Mouse (Mus musculus) hindbrain, embryonic 11.5 days (tissue): ENCODE results near the gene Clcnka. TPM values are rescaled to one million over a fixed set of nuclear protein-coding genes. Genes with fewer than 3 reads are reported as not detected.

Experiments
- ATAC-seq: fragments of 200-750 bp; cut with Nextera tagmentation; 2 replicates; pipeline ENCODE4 v1.8.0; 2017; ENCODE audit warnings: mild to moderate bottlenecking, moderate TSS enrichment, moderate library complexity; ENCODE audit not compliant: low FRiP score
- DNase-seq: peaks from one replicate; pipeline ENCODE4 v3.0.0-alpha.2; 2015; ENCODE audit warnings: low spot score
- H3K27ac ChIP-seq: fragments of 300-500 bp; sonication (generic); 2 replicates; pipeline ENCODE4 v1.5.1; 2014; ENCODE audit warnings: mild to moderate bottlenecking, low read depth, low read length
- H3K27me3 ChIP-seq: fragments of 300-500 bp; sonication (generic); 2 replicates; pipeline ENCODE4 v1.6.1; 2014; ENCODE audit warnings: mild to moderate bottlenecking, low read length, moderate library complexity, mixed read lengths; ENCODE audit not compliant: control insufficient read depth, insufficient read depth
- H3K36me3 ChIP-seq: fragments of 300-500 bp; sonication (generic); 2 replicates; pipeline ENCODE4 v1.6.1; 2014; ENCODE audit warnings: mild to moderate bottlenecking, low read length, moderate library complexity, mixed read lengths; ENCODE audit not compliant: control insufficient read depth, insufficient read depth
- H3K4me1 ChIP-seq: fragments of 300-500 bp; sonication (generic); replicated peaks from 2 replicates; pipeline ENCODE4 v1.6.1; 2014; ENCODE audit warnings: low read length, mixed read lengths; ENCODE audit not compliant: control insufficient read depth, insufficient read depth
- H3K4me2 ChIP-seq: fragments of 300-500 bp; sonication (generic); replicated peaks from 2 replicates; pipeline ENCODE4 v1.6.1; 2014; ENCODE audit warnings: mild to moderate bottlenecking, low read depth, low read length
- H3K4me3 ChIP-seq: fragments of 300-500 bp; sonication (generic); 2 replicates; pipeline ENCODE4 v1.5.1; 2014; ENCODE audit warnings: low read depth, low read length
- H3K9ac ChIP-seq: fragments of 300-500 bp; sonication (generic); 2 replicates; pipeline ENCODE4 v1.6.1; 2014; ENCODE audit warnings: low read depth, low read length
- H3K9me3 ChIP-seq: fragments of 300-500 bp; sonication (generic); 2 replicates; pipeline ENCODE4 v1.6.1; 2016; ENCODE audit warnings: low read length; ENCODE audit not compliant: control insufficient read depth
- WGBS: fragments of 180-500 bp; shearing (Covaris S2); extraction: QIAGEN DNeasy Blood & Tissue Kit; methylation state at CpG from one replicate; pipeline ENCODE4 v1.1.7; 2014; 5-methylcytosine and 5-hydroxymethylcytosine counted together
- polyA plus RNA-seq: library from polyadenylated mRNA; unstranded; fragments of >200 nt; fragmentation: Nextera tagmentation; extraction: Ambion mirVana; gene quantifications from 2 replicates; pipeline ENCODE4 v1.2.1, GENCODE M21; 2014

Gene Clcnka
- polyA plus RNA-seq, 1 experiment from 2014 or later: 0.22 TPM

DNA sequence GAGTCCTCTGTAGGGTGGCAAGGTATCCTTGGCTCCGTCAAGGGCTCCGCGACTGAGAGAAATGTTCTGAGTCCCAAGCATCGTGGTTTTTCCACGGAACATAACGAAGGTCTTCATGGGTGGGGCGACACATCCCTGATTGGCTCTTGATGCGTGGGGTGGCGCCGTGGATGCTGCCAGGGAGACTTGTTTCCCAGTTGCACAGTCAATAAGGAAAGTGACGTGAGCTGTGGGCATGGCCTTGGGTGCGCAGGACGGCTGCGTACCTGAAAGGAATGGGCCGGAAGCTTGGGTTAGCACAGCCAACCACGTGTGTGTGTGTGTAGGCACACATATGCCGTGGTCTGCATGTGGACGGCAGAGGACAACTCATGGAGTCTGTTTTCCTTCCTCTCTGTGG is 34.7 kb upstream of the Clcnka start:
- Histone ChIP-seq H3K9me3 (no peaks in the 10 kb centered on the region), H3K27ac (no peak overlapping the region), H3K4me2 (no peak overlapping the region), H3K9ac (no peak overlapping the region), H3K36me3 (no peaks in the 10 kb centered on the region), H3K27me3 (no peaks in the 10 kb centered on the region), H3K4me1 (no peaks in the 10 kb centered on the region), H3K4me3 (no peak overlapping the region)
- DNase-seq (no peak), ATAC-seq (no peak)
- WGBS: 83% methylated on average over 18 of the region's 18 CpGs

DNA sequence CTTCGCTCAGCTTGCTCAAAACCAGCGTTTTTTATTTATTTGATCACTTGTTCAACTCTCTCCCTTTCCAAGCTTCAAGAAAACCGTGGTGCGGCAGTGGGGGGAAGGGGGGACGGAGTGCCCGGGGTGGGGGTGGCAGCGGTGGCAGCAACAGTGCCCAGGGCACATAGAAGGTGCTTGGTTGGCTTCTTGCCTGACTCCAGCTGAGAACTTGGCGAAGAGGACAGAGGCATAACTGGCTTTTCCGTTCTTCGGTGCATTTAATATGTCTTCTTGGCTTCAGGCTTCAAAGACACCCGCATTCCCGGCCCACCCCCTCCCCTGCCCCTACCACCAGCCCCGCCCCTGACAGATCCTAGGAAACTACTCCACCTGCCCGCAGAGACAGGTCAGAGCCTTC is 34.1 kb upstream of the Clcnka start:
- 74% methylated on average over 14 of the region's 14 CpGs for WGBS
- no peak for ATAC-seq
- DNase-seq: no peak

DNA sequence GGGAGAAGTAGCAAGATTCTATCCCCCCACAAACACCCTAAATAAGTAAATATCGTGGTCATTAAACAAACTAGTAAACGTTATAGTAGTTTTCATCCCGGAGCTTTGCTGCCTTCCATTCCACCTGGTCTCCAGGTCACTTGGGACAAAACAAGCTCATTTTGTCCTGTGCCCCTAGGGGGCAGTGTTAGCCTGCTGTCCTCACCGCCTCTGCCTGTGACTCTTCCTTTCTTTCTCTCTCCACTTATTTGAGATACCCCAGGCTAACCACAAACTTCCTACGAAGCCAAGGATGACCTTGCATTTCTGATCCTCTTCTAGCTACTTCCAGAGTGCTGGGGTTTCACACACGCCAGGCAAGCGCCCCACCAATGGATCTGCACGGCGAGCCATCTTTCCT is 32.5 kb upstream of the Clcnka start:
- WGBS: 44% methylated on average over 9 of the region's 9 CpGs
- Histone ChIP-seq H3K9ac (no peak overlapping the region), H3K4me2 (no peak overlapping the region), H3K36me3 (no peaks in the 10 kb centered on the region), H3K4me3 (no peak overlapping the region), H3K4me1 (no peaks in the 10 kb centered on the region), H3K9me3 (no peaks in the 10 kb centered on the region), H3K27ac (no peak overlapping the region), H3K27me3 (no peaks in the 10 kb centered on the region)
- ATAC-seq: no peak
- DNase-seq: peak; percentile 78

More for the DNA sequence above, 34.1 kb upstream of the Clcnka start:
- Histone ChIP-seq H3K4me2 (no peak overlapping the region), H3K4me3 (no peak overlapping the region), H3K4me1 (no peaks in the 10 kb centered on the region), H3K36me3 (no peaks in the 10 kb centered on the region), H3K27me3 (no peaks in the 10 kb centered on the region), H3K9me3 (no peaks in the 10 kb centered on the region), H3K9ac (no peak overlapping the region), H3K27ac (no peak overlapping the region)

DNA sequence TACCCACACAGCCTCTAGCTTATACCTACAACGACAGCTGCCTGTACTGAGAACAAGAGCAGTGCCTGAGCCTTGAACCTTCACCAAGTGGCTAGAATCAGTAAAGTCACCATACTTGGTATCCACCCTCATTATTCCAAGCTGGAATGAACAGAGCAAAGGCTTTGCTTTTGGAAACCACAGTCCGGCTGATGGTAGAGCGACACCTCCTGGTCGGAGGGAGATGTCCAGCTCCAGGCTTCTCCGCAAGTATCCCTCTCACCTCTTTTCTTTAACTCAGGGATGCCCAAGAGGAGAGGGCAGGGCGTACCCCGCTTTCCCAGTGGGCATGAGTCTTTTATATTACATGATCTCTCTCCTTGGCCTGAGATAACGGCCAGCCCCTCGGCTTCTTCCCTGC is 31.3 kb upstream of the Clcnka start:
- Histone ChIP-seq H3K4me2 (no peak overlapping the region), H3K9me3 (no peaks in the 10 kb centered on the region), H3K27ac (no peak overlapping the region), H3K27me3 (no peaks in the 10 kb centered on the region), H3K36me3 (no peaks in the 10 kb centered on the region), H3K9ac (no peak overlapping the region), H3K4me3 (no peak overlapping the region), H3K4me1 (peaks cover 4% of the 10 kb centered on the region; the same call in 1 of the 2 replicates)
- WGBS: 53% methylated on average over 9 of the region's 9 CpGs
- peak; percentile 44 for DNase-seq
- no peak for ATAC-seq

DNA sequence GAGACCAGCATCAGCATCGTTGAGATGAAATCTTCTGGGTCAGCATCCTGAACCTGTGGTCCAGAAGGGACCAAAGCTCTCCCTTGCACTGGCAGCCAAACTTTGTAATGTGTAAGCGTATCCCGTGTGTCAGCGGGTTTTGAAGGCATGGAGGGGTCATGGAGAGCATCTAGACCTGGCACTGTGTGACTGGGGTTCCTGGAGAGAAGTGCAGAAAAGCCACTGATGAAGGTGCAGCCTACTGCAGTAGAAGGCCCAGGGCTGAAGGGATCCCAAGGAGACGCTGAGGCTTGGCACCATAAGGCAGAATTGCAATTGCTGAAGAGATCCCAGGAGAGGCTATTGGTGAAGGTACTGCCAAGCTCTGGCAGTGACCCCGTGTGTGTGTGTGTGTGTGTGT is 30.9 kb upstream of the Clcnka start:
- WGBS: 80% methylated on average over 6 of the region's 6 CpGs
- DNase-seq (no peak), ATAC-seq (no peak)

DNA sequence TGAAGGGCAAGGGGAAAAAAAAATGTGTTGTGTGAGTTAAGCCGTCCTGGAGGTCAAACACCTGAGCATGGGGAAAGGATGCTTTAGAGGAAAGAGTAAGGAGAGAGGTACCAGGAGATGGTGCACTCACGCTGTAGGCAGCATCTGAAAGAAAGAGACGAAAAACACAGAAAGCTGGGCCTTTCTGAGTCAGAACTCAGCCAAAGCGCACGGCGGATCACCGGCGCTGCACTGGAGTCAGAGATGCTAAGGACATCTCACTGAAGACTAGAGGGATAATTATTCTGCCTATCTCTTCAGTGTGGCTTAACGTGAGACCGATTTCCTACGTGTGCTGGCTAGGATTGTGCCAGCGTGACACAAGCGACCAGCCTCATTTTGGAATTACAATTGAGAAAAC is 29.4 kb upstream of the Clcnka start:
- H3K27ac ChIP-seq: no peak overlapping the region
- H3K9ac ChIP-seq: no peak overlapping the region
- no peaks in the 10 kb centered on the region for H3K9me3 ChIP-seq
- H3K36me3 ChIP-seq: no peaks in the 10 kb centered on the region
- ATAC-seq (no peak), DNase-seq (no peak)
- H3K4me3 ChIP-seq: no peak overlapping the region
- no peak overlapping the region for H3K4me2 ChIP-seq
- peaks cover 4% of the 10 kb centered on the region; the same call in 1 of the 2 replicates for H3K4me1 ChIP-seq
- WGBS: 89% methylated on average over 13 of the region's 13 CpGs
- no peaks in the 10 kb centered on the region for H3K27me3 ChIP-seq

More for the DNA sequence above, 30.9 kb upstream of the Clcnka start:
- Histone ChIP-seq H3K4me1 (peaks cover 4% of the 10 kb centered on the region; the same call in 1 of the 2 replicates), H3K27ac (no peak overlapping the region), H3K27me3 (no peaks in the 10 kb centered on the region), H3K4me2 (no peak overlapping the region), H3K9ac (no peak overlapping the region), H3K4me3 (no peak overlapping the region), H3K9me3 (no peaks in the 10 kb centered on the region), H3K36me3 (no peaks in the 10 kb centered on the region)

DNA sequence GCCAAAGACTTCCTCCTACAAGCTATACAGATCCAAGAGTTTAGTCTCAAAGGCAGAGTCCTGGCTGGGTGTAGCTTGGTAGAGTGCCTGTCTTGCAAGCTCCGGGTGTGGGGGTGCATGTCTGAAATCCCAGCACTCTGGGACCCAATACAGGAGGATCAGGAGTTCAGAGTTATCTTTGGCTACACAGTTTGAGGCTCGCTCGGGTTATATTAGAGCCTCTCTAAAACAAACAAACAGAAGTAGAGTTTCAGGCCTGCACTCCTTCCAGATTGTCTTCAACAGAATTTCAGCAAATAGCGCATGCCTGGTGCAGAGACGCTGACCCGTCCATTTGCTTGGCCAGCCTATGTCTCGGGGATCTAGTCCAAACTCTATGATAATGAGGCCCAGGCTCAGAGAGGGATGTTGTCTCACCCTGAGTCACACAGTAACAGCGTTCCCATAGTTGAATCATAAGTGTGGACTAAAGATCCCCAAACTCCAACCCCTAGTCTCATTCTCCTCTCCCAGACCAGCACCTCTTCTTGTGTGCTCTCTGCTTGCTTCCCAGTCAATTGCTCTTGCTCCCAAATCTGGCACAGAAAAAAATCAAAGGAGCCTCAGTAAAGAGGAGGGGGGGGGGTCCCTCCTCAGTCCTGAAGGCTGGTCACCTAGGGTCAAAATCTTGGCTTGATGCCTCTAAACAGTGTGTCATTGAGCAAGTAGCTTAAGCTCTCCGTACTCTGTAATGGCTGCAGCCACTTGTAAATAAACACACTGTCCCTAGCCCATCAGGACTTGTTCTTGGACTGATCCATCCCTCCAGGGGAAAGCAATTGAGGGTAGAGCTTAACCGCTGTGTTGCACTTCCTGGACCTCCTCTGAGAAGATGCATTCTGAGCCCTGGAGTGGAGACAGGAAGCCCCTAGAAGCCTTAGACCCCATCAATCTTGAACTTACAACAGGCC is 28.5 kb upstream of the Clcnka start:
- WGBS: 79% methylated on average over 10 of the region's 10 CpGs
- Histone ChIP-seq H3K9me3 (no peaks in the 10 kb centered on the region), H3K36me3 (no peaks in the 10 kb centered on the region), H3K4me3 (no peak overlapping the region), H3K4me1 (peaks cover 4% of the 10 kb centered on the region; the same call in 1 of the 2 replicates), H3K27ac (no peak overlapping the region), H3K9ac (no peak overlapping the region), H3K4me2 (no peak overlapping the region), H3K27me3 (no peaks in the 10 kb centered on the region)
- DNase-seq (no peak), ATAC-seq (no peak)

DNA sequence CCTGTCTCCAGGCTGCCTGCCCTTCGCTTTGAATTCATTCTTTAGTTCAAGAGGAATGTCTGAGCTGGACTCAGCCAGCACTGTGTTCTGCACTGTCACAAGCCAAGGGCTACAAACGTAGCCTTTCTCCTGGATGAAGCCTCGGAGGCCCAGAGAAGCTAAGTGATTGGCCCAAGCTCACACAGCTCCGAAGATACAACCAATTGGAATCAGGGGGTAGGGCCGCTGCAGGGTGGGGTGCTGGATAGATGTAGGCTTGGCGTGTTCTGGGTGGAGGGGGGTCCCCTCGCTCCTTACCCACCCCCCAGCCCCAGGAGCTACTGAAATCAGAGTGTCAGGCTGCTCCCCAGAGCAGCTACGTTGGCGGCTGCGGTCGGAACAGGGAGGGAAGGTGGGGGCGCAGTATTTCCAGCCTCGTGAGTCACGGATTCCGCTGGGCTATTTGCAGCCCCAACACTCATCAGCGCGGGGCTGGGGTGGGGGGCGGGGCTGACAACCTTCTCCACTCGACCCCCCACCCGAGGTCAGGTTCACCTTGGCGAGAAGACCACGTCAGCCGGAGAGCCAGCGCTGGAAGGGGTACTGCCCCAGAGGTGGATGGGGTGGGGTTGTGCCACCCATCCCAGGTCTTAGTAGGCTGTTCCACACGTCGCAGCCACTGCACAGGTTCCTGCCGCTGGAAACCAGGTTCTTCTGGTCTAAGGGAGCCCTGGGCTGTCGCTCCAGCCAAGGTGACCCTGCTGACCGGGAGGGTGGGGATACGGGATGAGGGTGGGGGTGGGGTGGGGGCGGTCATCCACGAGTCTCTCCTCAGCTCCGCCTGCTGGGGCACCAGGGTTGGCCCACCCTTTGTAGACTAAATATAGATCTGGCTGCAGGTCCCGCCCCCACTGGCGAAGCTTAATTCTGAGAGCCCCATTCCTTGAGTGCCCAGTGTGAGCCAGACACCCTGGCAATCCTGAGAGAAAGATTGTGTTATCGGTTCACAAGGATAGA is 27.3 kb upstream of the Clcnka start:
- no peak overlapping the region for H3K27ac ChIP-seq
- peaks cover 4% of the 10 kb centered on the region; the same call in 1 of the 2 replicates for H3K4me1 ChIP-seq
- no peaks in the 10 kb centered on the region for H3K36me3 ChIP-seq
- peak; percentile 37 for DNase-seq
- H3K4me3 ChIP-seq: peak overlapping the region; percentile 34
- H3K9me3 ChIP-seq: no peaks in the 10 kb centered on the region
- WGBS: 6% methylated on average over 36 of the region's 36 CpGs
- H3K4me2 ChIP-seq: peak overlapping the region; percentile 68
- peak; percentile 76 for ATAC-seq
- peak overlapping the region; percentile 34; the same call in 1 of the 2 replicates for H3K9ac ChIP-seq
- no peaks in the 10 kb centered on the region for H3K27me3 ChIP-seq
